Mouse (Mus musculus) CH12.LX (cell line): Measurements from ENCODE around the gene Gm20388. TPM values are rescaled to one million over a fixed set of nuclear protein-coding genes. Genes with fewer than 3 reads are reported as not detected.

Experiments used
- DNase-seq: peaks from one replicate; pipeline ENCODE4 v3.0.0-alpha.2; 2013; ENCODE audit errors: extremely low read depth
- H3K27ac ChIP-seq: 2 replicates; pipeline ENCODE4 v1.5.1; 2012; ENCODE audit warnings: low read depth, mild to moderate bottlenecking, control low read depth, moderate library complexity; ENCODE audit not compliant: insufficient read depth
- H3K27me3 ChIP-seq: replicated peaks from 2 replicates; pipeline ENCODE3; 2012; ENCODE audit warnings: inconsistent platforms
- H3K36me3 ChIP-seq, 2 experiments: replicated peaks in 1 of 2; 2 replicates each; pipeline versions ENCODE3 to v1.6.1; 2012; ENCODE audit warnings: inconsistent platforms in 1 of 2, low read length in 1 of 2, mild to moderate bottlenecking in 1 of 2, mixed read lengths in 1 of 2, moderate library complexity in 1 of 2; ENCODE audit not compliant: control insufficient read depth in 1 of 2, insufficient read depth in 1 of 2
- H3K4me1 ChIP-seq, 2 experiments: 2 replicates each; pipeline ENCODE4 v1.6.1; 2012; ENCODE audit warnings: inconsistent platforms in 1 of 2, moderate library complexity in 1 of 2; ENCODE audit not compliant: insufficient read depth in 2 of 2, control insufficient read depth in 1 of 2
- H3K4me2 ChIP-seq: 2 replicates; pipeline ENCODE4 v1.6.1; 2012; ENCODE audit warnings: low read depth, mild to moderate bottlenecking, control low read depth; ENCODE audit not compliant: poor library complexity, insufficient read depth, severe bottlenecking
- H3K4me3 ChIP-seq, 3 experiments: fragments of 150-350 bp in 1 of 3; sonication (generic) in 1 of 3; replicated peaks in 1 of 3; 2 replicates each; pipeline versions ENCODE3 to v1.5.1; 2011 to 2012; ENCODE audit warnings: low read depth in 2 of 3, low read length in 2 of 3, mild to moderate bottlenecking in 2 of 3, moderate library complexity in 2 of 3, control low read depth in 1 of 3, improper control_type of control experiment in 1 of 3, inconsistent platforms in 1 of 3, mixed read lengths in 1 of 3; ENCODE audit not compliant: poor library complexity in 1 of 3
- H3K79me2 ChIP-seq: replicated peaks from 2 replicates; pipeline ENCODE4 v1.6.1; 2012; ENCODE audit warnings: mild to moderate bottlenecking, moderate library complexity; ENCODE audit not compliant: control insufficient read depth, poor library complexity, insufficient read depth, severe bottlenecking; ENCODE audit errors: extremely low read depth
- H3K9ac ChIP-seq: 2 replicates; pipeline ENCODE4 v1.6.1; 2012; ENCODE audit warnings: low read depth, mild to moderate bottlenecking, control low read depth, moderate library complexity; ENCODE audit not compliant: insufficient read depth
- H3K9me3 ChIP-seq: replicated peaks from 2 replicates; pipeline ENCODE3; 2012; ENCODE audit warnings: low read length, inconsistent platforms, mixed read lengths
- BHLHE40 ChIP-seq: IDR thresholded peaks from 2 replicates; pipeline ENCODE4 v1.6.1; 2011; ENCODE audit warnings: mild to moderate bottlenecking, low read depth, low read length, improper control_type of control experiment
- CHD1 ChIP-seq: IDR thresholded peaks from 2 replicates; pipeline ENCODE4 v1.6.1; 2012; ENCODE audit warnings: low read depth, low read length, improper control_type of control experiment, inconsistent platforms
- CHD2 ChIP-seq: IDR thresholded peaks from 2 replicates; pipeline ENCODE4 v1.6.1; 2011; ENCODE audit warnings: low read length, improper control_type of control experiment
- E2F4 ChIP-seq: IDR thresholded peaks from 2 replicates; pipeline ENCODE4 v1.6.1; 2011; ENCODE audit warnings: low read depth, low read length, improper control_type of control experiment; ENCODE audit not compliant: insufficient replicate concordance
- EP300 ChIP-seq: IDR thresholded peaks from 2 replicates; pipeline ENCODE4 v1.6.1; 2011; ENCODE audit warnings: low read length, improper control_type of control experiment
- ETS1 ChIP-seq: conservative IDR thresholded peaks from 2 replicates; pipeline ENCODE4 v1.6.1; 2012; ENCODE audit warnings: low read depth, mild to moderate bottlenecking, inconsistent platforms, low read length, improper control_type of control experiment, moderate library complexity
- GABPA ChIP-seq: IDR thresholded peaks from 2 replicates; pipeline ENCODE4 v1.6.1; 2012; ENCODE audit warnings: low read depth, low read length, improper control_type of control experiment, inconsistent platforms; ENCODE audit not compliant: insufficient replicate concordance
- IRF4 ChIP-seq: IDR thresholded peaks from 2 replicates; pipeline ENCODE4 v1.6.1; 2014; ENCODE audit warnings: low read depth, mild to moderate bottlenecking, inconsistent platforms, low read length, improper control_type of control experiment
- JUND ChIP-seq: conservative IDR thresholded peaks from 2 replicates; pipeline ENCODE4 v1.6.1; 2011; ENCODE audit warnings: low read depth, low read length, improper control_type of control experiment
- MAX ChIP-seq: IDR thresholded peaks from 2 replicates; pipeline ENCODE4 v1.6.1; 2011; ENCODE audit warnings: low read length, improper control_type of control experiment
- MXI1 ChIP-seq: IDR thresholded peaks from 2 replicates; pipeline ENCODE4 v1.6.1; 2011; ENCODE audit warnings: mild to moderate bottlenecking, low read depth, low read length, improper control_type of control experiment
- NELFE ChIP-seq: IDR thresholded peaks from 2 replicates; pipeline ENCODE4 v1.6.1; 2011; ENCODE audit warnings: low read depth, low read length, improper control_type of control experiment
- NRF1 ChIP-seq: IDR thresholded peaks from 2 replicates; pipeline ENCODE4 v1.6.1; 2014; ENCODE audit warnings: low read depth, mild to moderate bottlenecking, inconsistent platforms, low read length, improper control_type of control experiment, moderate library complexity
- PAX5 ChIP-seq: IDR thresholded peaks from 2 replicates; pipeline ENCODE4 v1.6.1; 2012; ENCODE audit warnings: low read length, inconsistent platforms, mixed read lengths
- POLR2AphosphoS2 ChIP-seq: IDR thresholded peaks from 2 replicates; pipeline ENCODE4 v1.6.1; 2011; ENCODE audit warnings: low read depth, low read length, improper control_type of control experiment
- SIN3A ChIP-seq: IDR thresholded peaks from 2 replicates; pipeline ENCODE4 v1.6.1; 2012; ENCODE audit warnings: low read length, improper control_type of control experiment, inconsistent platforms
- SMC3 ChIP-seq: IDR thresholded peaks from 2 replicates; pipeline ENCODE4 v1.6.1; 2011; ENCODE audit warnings: low read depth, low read length, improper control_type of control experiment
- TCF12 ChIP-seq: IDR thresholded peaks from 2 replicates; pipeline ENCODE4 v1.6.1; 2014; ENCODE audit warnings: low read depth, mild to moderate bottlenecking, inconsistent platforms, low read length, improper control_type of control experiment
- USF1 ChIP-seq: IDR thresholded peaks from 2 replicates; pipeline ENCODE4 v1.6.1; 2014; ENCODE audit warnings: low read depth, mild to moderate bottlenecking, inconsistent platforms, low read length, improper control_type of control experiment
- USF2 ChIP-seq: conservative IDR thresholded peaks from 2 replicates; pipeline ENCODE4 v1.6.1; 2011; ENCODE audit warnings: low read depth, low read length, improper control_type of control experiment
- ZC3H11A ChIP-seq: IDR thresholded peaks from 2 replicates; pipeline ENCODE4 v1.6.1; 2012; ENCODE audit warnings: low read depth, mild to moderate bottlenecking, inconsistent platforms, low read length, improper control_type of control experiment
- ZKSCAN1 ChIP-seq: IDR thresholded peaks from 2 replicates; pipeline ENCODE4 v1.6.1; 2012; ENCODE audit warnings: low read depth, inconsistent platforms, low read length, improper control_type of control experiment, borderline replicate concordance
- ZMIZ1 ChIP-seq: IDR thresholded peaks from 2 replicates; pipeline ENCODE4 v1.6.1; 2012; ENCODE audit warnings: low read depth, mild to moderate bottlenecking, inconsistent platforms, low read length, improper control_type of control experiment
- dilution Hi-C: fragments of 300-500 bp; cut with MboI; formaldehyde crosslinking; loops from 2 replicates; pipeline ENCODE4 v1.14.3; 2020; ENCODE audit warnings: low sequenced_read_pairs; ENCODE audit not compliant: extremely low pct_unique_long_range_greater_than_20kb, extremely low pct_ligation_motif_present
- in situ Hi-C: fragments of 300-500 bp; cut with MboI; formaldehyde crosslinking; loops from 3 replicates; pipeline ENCODE4 v1.14.3; 2019; ENCODE audit warnings: low sequenced_read_pairs, low pct_ligation_motif_present, low pct_unique_long_range_greater_than_20kb, mixed read lengths
- polyA plus RNA-seq: library from polyadenylated mRNA; unstranded; fragments of >175 nt; gene quantifications from 2 replicates; pipeline ENCODE4 v1.2.1, GENCODE M21; 2012; ENCODE audit warnings: low read depth; ENCODE audit not compliant: insufficient read length
- total RNA-seq, 2 experiments: library from RNA; depleted of rRNA; stranded (reverse); fragments of 300-350 nt in 1 of 2; fragments of >200 nt in 1 of 2; gene quantifications; 2 replicates each; pipeline ENCODE4 v1.2.3; 2012 to 2014

The Gm20388 gene
- total and polyA plus RNA-seq, 3 experiments = 14.8 to 26.3 (median 22.2) TPM

DNA sequence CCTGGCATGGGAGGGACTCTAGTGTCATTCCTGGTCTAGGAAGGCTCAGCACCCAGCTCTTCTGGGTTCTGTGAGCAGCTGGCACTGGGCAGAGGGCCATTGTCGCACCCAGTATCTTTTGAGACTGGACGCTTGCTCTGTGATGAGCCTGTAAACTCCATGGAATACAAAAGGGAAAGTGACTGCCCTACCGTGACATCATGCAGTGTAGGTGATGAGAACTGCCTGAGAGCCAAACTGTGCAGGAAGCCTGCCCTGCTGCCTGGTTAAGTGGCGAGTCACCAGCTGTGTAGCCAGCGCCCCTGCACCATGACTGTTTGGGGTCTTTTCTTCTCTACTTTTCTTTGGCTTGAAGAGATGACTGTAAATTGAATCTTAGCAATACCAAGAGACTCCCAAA, 2191.2 kb downstream of the Gm20388 start:
- no peak overlapping the region for H3K27ac ChIP-seq
- H3K36me3 ChIP-seq = no peaks in the 10 kb centered on the region
- H3K4me1 ChIP-seq = peaks cover 14 to 19% of the 10 kb centered on the region in 2 experiments
- in situ Hi-C loops = no loop called here
- DNase-seq = no peak
- H3K9me3 ChIP-seq = no peaks in the 10 kb centered on the region
- no peak overlapping the region for H3K4me2 ChIP-seq
- no peaks in the 10 kb centered on the region for H3K79me2 ChIP-seq
- H3K9ac ChIP-seq = no peak overlapping the region
- TF ChIP-seq MXI1 = no peak
- no peak for TF ChIP-seq USF2
- no peak for TF ChIP-seq BHLHE40
- TF ChIP-seq ETS1 = no peak
- no peak for TF ChIP-seq EP300
- no peak for TF ChIP-seq NRF1
- TF ChIP-seq PAX5 = no peak
- no peak for TF ChIP-seq GABPA
- TF ChIP-seq IRF4 = no peak
- no peak for TF ChIP-seq TCF12
- TF ChIP-seq JUND = no peak
- no peak for TF ChIP-seq NELFE
- no peak for TF ChIP-seq SMC3
- no peak for TF ChIP-seq ZKSCAN1
- H3K27me3 ChIP-seq = peaks cover 2% of the 10 kb centered on the region
- H3K4me3 ChIP-seq = no peak overlapping the region
- dilution Hi-C loops = no loop called here

DNA sequence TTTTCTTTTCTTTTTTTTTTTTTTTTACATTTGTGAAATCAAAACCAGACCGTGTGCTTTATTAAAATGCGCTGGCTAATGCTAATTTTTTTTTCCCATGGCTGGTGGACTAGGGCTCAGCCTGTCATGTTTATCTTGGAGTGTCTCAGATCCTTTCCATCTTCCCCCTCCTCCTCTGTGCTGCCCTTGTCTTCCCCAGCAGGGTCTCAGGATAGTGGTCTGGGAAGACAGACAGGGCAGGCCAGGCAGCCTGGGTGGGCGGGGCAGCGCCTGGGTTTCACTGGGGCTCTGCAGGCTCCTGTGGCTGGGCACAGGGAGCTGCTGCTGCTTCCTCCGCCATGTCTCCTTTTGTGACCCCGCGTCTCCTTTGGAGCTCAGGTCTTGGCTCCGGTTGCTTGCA, 2191.6 kb downstream of the Gm20388 start:
- dilution Hi-C loops = no loop called here
- H3K36me3 ChIP-seq = no peaks in the 10 kb centered on the region

More for the DNA sequence above, 2191.6 kb downstream of the Gm20388 start:
- Histone ChIP-seq H3K4me1 (peaks cover 14 to 19% of the 10 kb centered on the region in 2 experiments), H3K4me2 (no peak overlapping the region), H3K9ac (no peak overlapping the region), H3K79me2 (no peaks in the 10 kb centered on the region), H3K4me3 (no peak overlapping the region), H3K9me3 (no peaks in the 10 kb centered on the region), H3K27ac (no peak overlapping the region), H3K27me3 (peaks cover 2% of the 10 kb centered on the region)
- no peak for DNase-seq
- no peak for TF ChIP-seq PAX5
- no peak for TF ChIP-seq IRF4
- no peak for TF ChIP-seq POLR2AphosphoS2
- no peak for TF ChIP-seq ZKSCAN1
- TF ChIP-seq TCF12 = no peak
- TF ChIP-seq CHD2 = no peak
- TF ChIP-seq USF1 = no peak
- no peak for TF ChIP-seq CHD1
- no peak for TF ChIP-seq USF2
- TF ChIP-seq ZMIZ1 = no peak
- TF ChIP-seq MXI1 = no peak
- TF ChIP-seq SIN3A = no peak
- TF ChIP-seq MAX = no peak
- TF ChIP-seq E2F4 = no peak
- TF ChIP-seq ZC3H11A = no peak
- in situ Hi-C loops = no loop called here
